Mouse (Mus musculus): ENCODE results near the gene Mrgprb2. TPM values are rescaled to one million over a fixed set of nuclear protein-coding genes. Genes with fewer than 3 reads are reported as not detected.

The Mrgprb2 gene
- not detected in 2 replicates for polyA plus RNA-seq (2015; fragmentation: Nextera tagmentation; extraction: Ambion mirVana)

DNA sequence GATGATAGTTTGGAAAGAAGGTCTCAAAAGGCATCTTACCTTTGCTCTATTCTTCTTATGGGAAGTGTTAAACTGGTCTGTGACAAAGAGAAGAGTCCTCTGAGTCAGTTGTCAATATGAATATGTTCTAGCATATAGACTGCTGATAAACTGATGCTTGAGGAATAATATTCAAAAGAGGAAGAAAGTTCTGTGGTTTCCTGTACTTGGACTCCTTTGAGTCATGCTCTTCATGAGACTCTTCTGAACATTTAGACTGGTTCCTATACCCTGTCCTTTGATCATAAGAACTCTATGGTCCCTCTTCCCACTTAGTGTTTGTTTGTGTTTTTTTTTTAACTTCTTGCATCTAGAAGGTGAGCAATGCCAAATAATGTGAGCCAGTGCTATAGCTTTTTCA lies at the start of gene Mrgprb2:
Gene Mrgprb2 (minus strand): TSS at position 101 of the 400 bp plus-strand sequence.
- Histone ChIP-seq H3K4me2 (ENCODE audit: low read length) (no peak within 1 kb of the TSS), H3K27me3 (ENCODE audit: insufficient read depth, low read length) (no peaks in the 10 kb centered on the region), H3K4me3 (replicated peaks; ENCODE audit: low read depth, low read length) (no peak within 1 kb of the TSS), H3K27ac (no peak within 1 kb of the TSS), H3K4me1 (replicated peaks; ENCODE audit: insufficient read depth, low read length) (no peaks in the 10 kb centered on the region), H3K9ac (ENCODE audit: low read depth, low read length) (no peak within 1 kb of the TSS), H3K9me3 (replicated peaks; ENCODE audit: low read length) (no peaks in the 10 kb centered on the region), H3K36me3 (ENCODE audit: insufficient read depth, low read length) (no peaks in the 10 kb centered on the region)
- no peak for DNase-seq (ENCODE audit: low spot score)
- no peak for TF ChIP-seq CTCF (IDR thresholded peaks at IDR 0.05; ENCODE audit: low read depth)
- no peak for ATAC-seq (replicated peaks; ENCODE audit: low FRiP score, low read depth)

Other genes with a start within 250 kb of the Mrgprb2 start
- gene Mrgprb8, start 169.6 kb downstream of the Mrgprb2 start, polyA plus RNA-seq (2015; fragmentation: Nextera tagmentation; extraction: Ambion mirVana) = not detected in 2 replicates
- 0.03 TPM in 1 of 2 replicates, not detected in the other for gene Mrgprb1, start 101.7 kb downstream of the Mrgprb2 start, polyA plus RNA-seq (2015; fragmentation: Nextera tagmentation; extraction: Ambion mirVana)
- gene Mrgprx2, start 58.8 kb downstream of the Mrgprb2 start, polyA plus RNA-seq (2015; fragmentation: Nextera tagmentation; extraction: Ambion mirVana) = not detected in 2 replicates
- not detected in 2 replicates for gene Mrgprb3, start 85.7 kb upstream of the Mrgprb2 start, polyA plus RNA-seq (2015; fragmentation: Nextera tagmentation; extraction: Ambion mirVana)
- gene Zdhhc13, start 230.9 kb upstream of the Mrgprb2 start, polyA plus RNA-seq (2015; fragmentation: Nextera tagmentation; extraction: Ambion mirVana) = 43.2 and 45.2 TPM in 2 replicates